Mouse (Mus musculus): ENCODE data around the gene Rpl18a. TPM values are rescaled to one million over a fixed set of nuclear protein-coding genes. Genes with fewer than 3 reads are reported as not detected.

Rpl18a gene
- polyA plus RNA-seq, 1 experiment from 2014 or later: 4,424 TPM

DNA sequence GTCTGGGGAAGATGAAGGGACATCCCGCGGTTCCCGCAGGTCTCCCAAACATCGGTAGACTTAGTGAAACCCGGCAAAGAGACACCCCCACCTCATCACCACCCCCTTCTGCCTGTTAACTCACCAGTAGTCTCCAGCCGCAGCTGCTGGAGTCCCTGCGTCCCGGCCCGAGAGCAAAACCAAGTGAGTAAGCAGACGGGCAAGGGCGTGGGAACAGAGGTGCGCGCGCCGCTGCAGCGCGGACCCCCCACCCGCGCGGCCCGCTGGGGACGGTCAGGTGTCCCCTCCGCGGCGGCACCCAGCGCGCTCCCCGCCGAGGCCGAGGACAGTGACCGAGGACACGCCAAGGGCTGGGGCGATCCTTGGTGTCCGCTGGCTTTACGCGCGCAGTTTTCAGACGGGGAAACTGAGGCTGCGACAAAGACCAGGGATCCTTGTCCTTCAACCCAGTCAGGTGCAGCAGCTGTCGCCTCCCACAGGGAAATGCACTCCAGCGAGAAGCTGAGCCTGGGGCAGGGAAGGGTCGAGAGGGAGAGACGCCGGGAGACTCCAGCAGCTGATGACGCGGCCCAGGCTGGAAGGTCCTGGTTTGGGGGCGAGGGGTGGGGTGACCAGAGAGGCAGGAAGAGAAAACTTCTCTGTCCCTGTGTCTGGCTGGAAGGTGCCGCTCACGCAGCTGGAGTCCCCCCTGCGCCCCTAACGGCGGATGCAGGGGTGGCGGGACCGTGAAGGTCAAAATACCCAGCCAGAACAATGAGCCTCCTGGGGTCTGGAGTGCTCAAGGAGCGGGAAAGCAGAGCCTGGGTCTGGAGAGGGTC, 34.2 kb downstream of the Rpl18a start, which contains the start of gene Kcnn1:
Kcnn1 (minus strand) TSS at position 435 of the 818 bp plus-strand sequence.
- under 1% methylated on average over 52 of the region's 55 CpGs for WGBS
- no peak for DNase-seq (ENCODE audit: low spot score)

DNA sequence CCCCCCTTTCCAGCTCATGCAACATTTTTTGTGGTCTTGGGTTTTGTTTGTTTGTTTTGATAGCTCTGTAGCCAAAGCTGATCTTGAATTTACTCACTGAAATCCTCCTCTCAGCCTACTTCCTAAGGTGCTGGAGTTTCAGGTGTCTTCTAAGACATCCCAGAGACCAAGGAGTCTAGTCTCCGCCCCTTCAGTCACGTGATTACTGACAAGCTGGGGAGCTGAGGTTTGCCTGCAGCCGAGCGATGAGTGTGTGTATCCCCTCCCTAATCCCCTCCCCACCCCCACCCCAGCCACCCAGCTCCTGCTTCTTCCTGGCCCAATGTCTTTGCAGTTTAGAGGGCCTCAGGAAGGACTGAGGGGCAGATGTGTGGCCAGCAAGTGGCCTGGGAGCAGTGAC, 39.7 kb downstream of the Rpl18a start:
- no peak overlapping the region for H3K4me2 ChIP-seq (replicated peaks; ENCODE audit: low read depth, low read length)
- peaks cover 15% of the 10 kb centered on the region for H3K27me3 ChIP-seq (replicated peaks; ENCODE audit: insufficient read depth, low read length)
- H3K4me1 ChIP-seq (ENCODE audit: insufficient read depth, low read depth, low read length): peaks cover under 1% of the 10 kb centered on the region; the same call in 1 of the 2 replicates
- DNase-seq (ENCODE audit: low spot score) (no peak), ATAC-seq (no peak)
- no peaks in the 10 kb centered on the region for H3K36me3 ChIP-seq (ENCODE audit: insufficient read depth, low read length)
- H3K27ac ChIP-seq (ENCODE audit: low read length): no peak overlapping the region
- 37% methylated on average over 4 of the region's 4 CpGs for WGBS
- H3K9ac ChIP-seq (replicated peaks; ENCODE audit: low read depth): no peak overlapping the region
- no peaks in the 10 kb centered on the region for H3K9me3 ChIP-seq (ENCODE audit: low read length)
- no peak for TF ChIP-seq CTCF (IDR thresholded peaks at IDR 0.05)
- no peak for TF ChIP-seq EP300 (IDR thresholded peaks at IDR 0.05)
- H3K4me3 ChIP-seq (ENCODE audit: low read depth, low read length): no peak overlapping the region

More for the DNA sequence above, 34.2 kb downstream of the Rpl18a start, which contains the start of gene Kcnn1:
- ATAC-seq: no peak
- no peaks in the 10 kb centered on the region for H3K36me3 ChIP-seq (ENCODE audit: insufficient read depth, low read length)
- H3K9ac ChIP-seq (replicated peaks; ENCODE audit: low read depth): no peak within 1 kb of the TSS
- peak within 1 kb of the TSS; percentile 29 for H3K4me3 ChIP-seq (ENCODE audit: low read depth, low read length)
- H3K4me2 ChIP-seq (replicated peaks; ENCODE audit: low read depth, low read length): peak within 1 kb of the TSS; percentile 57
- no peaks in the 10 kb centered on the region for H3K9me3 ChIP-seq (ENCODE audit: low read length)
- TF ChIP-seq EP300 (IDR thresholded peaks at IDR 0.05) (no peak), CTCF (IDR thresholded peaks at IDR 0.05) (peak; percentile 53)
- H3K4me1 ChIP-seq (ENCODE audit: insufficient read depth, low read depth, low read length): peaks cover 29% of the 10 kb centered on the region
- peaks cover 34% of the 10 kb centered on the region for H3K27me3 ChIP-seq (replicated peaks; ENCODE audit: insufficient read depth, low read length)
- no peak within 1 kb of the TSS for H3K27ac ChIP-seq (ENCODE audit: low read length)

DNA sequence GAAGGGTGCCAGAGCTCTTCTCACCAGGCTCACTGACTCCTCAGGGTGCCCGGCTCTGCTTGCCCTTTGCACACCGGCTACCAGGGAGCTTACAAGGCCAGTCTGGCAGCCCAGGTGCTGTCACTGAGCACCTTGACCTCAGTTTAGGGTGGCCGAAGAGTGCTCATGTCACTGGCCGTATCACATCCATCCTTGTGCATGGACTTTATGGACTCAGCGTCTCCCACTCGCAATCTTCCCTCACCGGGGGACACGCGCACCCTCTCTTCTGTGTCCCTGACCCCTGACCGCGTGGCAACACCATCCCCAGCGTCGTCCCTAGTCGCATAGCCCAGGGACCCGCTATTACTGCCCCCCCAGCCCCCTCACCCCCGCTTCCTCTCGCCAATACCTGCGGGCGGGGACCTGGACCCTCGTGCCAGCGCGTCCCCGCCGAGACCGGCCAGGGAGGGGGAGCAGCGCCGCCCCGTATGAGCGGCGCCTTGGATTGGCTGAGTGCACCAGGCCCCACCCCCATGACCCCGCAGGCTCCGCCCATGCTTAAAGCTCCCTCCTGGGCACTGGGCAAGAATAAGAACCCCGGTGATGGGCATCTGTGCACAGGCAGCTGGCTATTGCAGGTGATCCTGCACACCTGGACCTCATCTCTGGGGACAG, 40.5 kb downstream of the Rpl18a start:
- peak; percentile 90 for ATAC-seq
- WGBS: 10% methylated on average over 33 of the region's 33 CpGs
- peak overlapping the region; percentile 46; the same call in 1 of the 2 replicates for H3K9ac ChIP-seq (replicated peaks; ENCODE audit: low read depth)
- H3K36me3 ChIP-seq (ENCODE audit: insufficient read depth, low read length): no peaks in the 10 kb centered on the region
- DNase-seq (ENCODE audit: low spot score): peak; percentile 59
- no peak for TF ChIP-seq CTCF (IDR thresholded peaks at IDR 0.05)
- TF ChIP-seq EP300 (IDR thresholded peaks at IDR 0.05): no peak
- no peak overlapping the region for H3K27ac ChIP-seq (ENCODE audit: low read length)
- peaks cover 7% of the 10 kb centered on the region; the same call in 1 of the 2 replicates for H3K27me3 ChIP-seq (replicated peaks; ENCODE audit: insufficient read depth, low read length)
- peak overlapping the region; percentile 79 for H3K4me2 ChIP-seq (replicated peaks; ENCODE audit: low read depth, low read length)
- H3K4me1 ChIP-seq (ENCODE audit: insufficient read depth, low read depth, low read length): no peaks in the 10 kb centered on the region; the same call in 1 of the 2 replicates
- no peaks in the 10 kb centered on the region for H3K9me3 ChIP-seq (ENCODE audit: low read length)
- H3K4me3 ChIP-seq (ENCODE audit: low read depth, low read length): peak overlapping the region; percentile 35

DNA sequence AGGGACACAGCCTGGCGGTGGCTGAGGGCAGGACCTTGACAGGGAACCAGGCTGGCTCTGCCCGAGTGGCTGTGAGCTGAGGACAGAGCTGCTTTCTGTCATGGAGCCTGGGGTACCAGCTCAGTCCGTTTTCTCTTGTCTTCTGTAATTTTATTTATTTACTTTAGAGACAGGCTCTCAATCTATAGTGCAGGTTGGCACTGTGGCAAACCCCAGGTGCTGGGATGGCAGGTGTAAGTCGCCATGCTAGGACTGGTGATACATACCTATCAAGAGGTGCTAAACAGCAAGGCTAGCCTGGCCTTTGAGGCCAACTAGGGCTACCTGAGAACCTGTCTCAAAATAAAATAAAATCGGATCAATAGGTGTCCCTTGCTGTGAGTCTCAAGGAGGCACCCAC, 41.2 kb downstream of the Rpl18a start:
- Histone ChIP-seq H3K4me2 (replicated peaks; ENCODE audit: low read depth, low read length) (no peak overlapping the region), H3K27ac (ENCODE audit: low read length) (no peak overlapping the region), H3K9me3 (ENCODE audit: low read length) (no peaks in the 10 kb centered on the region), H3K27me3 (replicated peaks; ENCODE audit: insufficient read depth, low read length) (0 out of 2 replicates have a peak, but pooled peaks cover under 1% of the 10 kb centered on the region), H3K9ac (replicated peaks; ENCODE audit: low read depth) (no peak overlapping the region), H3K36me3 (ENCODE audit: insufficient read depth, low read length) (no peaks in the 10 kb centered on the region), H3K4me1 (ENCODE audit: insufficient read depth, low read depth, low read length) (no peaks in the 10 kb centered on the region; the same call in 1 of the 2 replicates), H3K4me3 (ENCODE audit: low read depth, low read length) (no peak overlapping the region)
- ATAC-seq (no peak), DNase-seq (ENCODE audit: low spot score) (no peak)
- TF ChIP-seq EP300 (IDR thresholded peaks at IDR 0.05) (no peak), CTCF (IDR thresholded peaks at IDR 0.05) (no peak)
- 48% methylated on average over 5 of the region's 5 CpGs for WGBS

DNA sequence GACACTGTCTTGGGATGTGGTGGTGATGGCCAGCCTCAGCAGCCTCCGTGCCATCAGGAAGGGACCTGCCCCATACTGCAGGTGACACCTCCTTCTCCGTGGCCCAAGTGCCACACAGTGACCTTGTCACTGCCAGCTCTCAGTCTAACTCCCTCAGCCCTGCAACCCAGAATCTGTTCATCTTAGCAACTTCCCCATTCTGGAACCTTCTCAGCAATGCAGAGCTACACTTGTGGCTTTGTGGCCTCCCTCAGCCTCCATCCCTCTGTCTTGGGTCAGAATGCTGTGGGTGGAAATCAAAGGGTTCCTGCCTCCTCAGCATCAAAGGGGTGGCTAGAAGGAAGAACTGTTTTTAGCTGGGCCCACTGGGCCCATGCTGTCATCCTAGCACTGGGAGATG, 43.3 kb downstream of the Rpl18a start:
- H3K36me3 ChIP-seq (ENCODE audit: insufficient read depth, low read length): no peaks in the 10 kb centered on the region
- DNase-seq (ENCODE audit: low spot score): no peak
- ATAC-seq: no peak
- H3K9ac ChIP-seq (replicated peaks; ENCODE audit: low read depth): no peak overlapping the region
- no peak for TF ChIP-seq CTCF (IDR thresholded peaks at IDR 0.05)
- TF ChIP-seq EP300 (IDR thresholded peaks at IDR 0.05): no peak
- H3K9me3 ChIP-seq (ENCODE audit: low read length): no peaks in the 10 kb centered on the region
- no peak overlapping the region for H3K4me2 ChIP-seq (replicated peaks; ENCODE audit: low read depth, low read length)
- H3K27ac ChIP-seq (ENCODE audit: low read length): no peak overlapping the region
- H3K4me1 ChIP-seq (ENCODE audit: insufficient read depth, low read depth, low read length): no peaks in the 10 kb centered on the region; the same call in 1 of the 2 replicates
- WGBS: 71% methylated on average over 2 of the region's 2 CpGs
- no peaks in the 10 kb centered on the region for H3K27me3 ChIP-seq (replicated peaks; ENCODE audit: insufficient read depth, low read length)
- H3K4me3 ChIP-seq (ENCODE audit: low read depth, low read length): no peak overlapping the region

DNA sequence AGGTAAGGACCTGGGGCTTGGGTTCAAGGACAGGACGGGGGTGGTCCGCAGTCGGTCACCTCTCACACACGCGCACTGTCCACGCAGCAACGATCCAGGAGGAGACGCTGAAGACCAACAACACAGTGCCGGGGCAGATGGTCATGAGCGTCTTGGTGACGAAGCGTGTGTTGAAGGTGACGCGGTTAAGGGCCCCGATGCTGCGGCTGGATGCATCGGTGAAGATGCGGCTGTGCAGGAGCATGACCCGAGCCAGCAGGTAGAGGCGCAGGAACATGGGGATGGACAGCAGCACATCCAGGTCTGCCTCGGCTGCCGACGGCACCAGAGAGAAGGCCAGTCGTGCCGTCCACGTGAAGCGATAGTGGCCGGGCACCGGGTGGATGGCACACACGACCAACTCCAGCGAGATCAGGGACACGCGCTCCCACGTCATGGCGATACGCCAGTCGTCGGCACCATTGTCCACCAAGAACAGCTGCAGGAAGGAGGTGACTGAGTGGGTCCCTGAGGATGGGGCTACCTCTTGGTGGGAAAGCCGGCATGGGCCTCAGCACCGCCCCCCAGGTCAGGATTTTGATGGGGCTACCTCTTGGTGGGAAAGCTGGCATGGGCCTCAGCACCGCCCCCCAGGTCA, 44.5 kb downstream of the Rpl18a start:
- WGBS: 86% methylated on average over 41 of the region's 41 CpGs
- H3K36me3 ChIP-seq (ENCODE audit: insufficient read depth, low read length): no peaks in the 10 kb centered on the region
- DNase-seq (ENCODE audit: low spot score): no peak

More for the DNA sequence above, 44.5 kb downstream of the Rpl18a start:
- ATAC-seq: no peak
- Histone ChIP-seq H3K4me1 (ENCODE audit: insufficient read depth, low read depth, low read length) (no peaks in the 10 kb centered on the region; the same call in 1 of the 2 replicates), H3K4me2 (replicated peaks; ENCODE audit: low read depth, low read length) (no peak overlapping the region), H3K4me3 (ENCODE audit: low read depth, low read length) (no peak overlapping the region), H3K9me3 (ENCODE audit: low read length) (no peaks in the 10 kb centered on the region), H3K9ac (replicated peaks; ENCODE audit: low read depth) (no peak overlapping the region), H3K27ac (ENCODE audit: low read length) (no peak overlapping the region), H3K27me3 (replicated peaks; ENCODE audit: insufficient read depth, low read length) (no peaks in the 10 kb centered on the region)
- no peak for TF ChIP-seq EP300 (IDR thresholded peaks at IDR 0.05)
- no peak for TF ChIP-seq CTCF (IDR thresholded peaks at IDR 0.05)
